Mouse (Mus musculus) heart, embryonic 10.5 days (tissue): Measurements from ENCODE around the gene Adamts7. TPM values are rescaled to one million over a fixed set of nuclear protein-coding genes. Genes with fewer than 3 reads are reported as not detected.

Experiments used
- DNase-seq: peaks from one replicate; pipeline ENCODE4 v3.0.0-alpha.2; 2017; ENCODE audit warnings: low spot score
- H3K27ac ChIP-seq: fragments of 300-500 bp; sonication (generic); 2 replicates; pipeline ENCODE4 v1.5.1; 2016; ENCODE audit warnings: mild to moderate bottlenecking
- H3K27me3 ChIP-seq: fragments of 300-500 bp; sonication (generic); 2 replicates; pipeline ENCODE4 v1.6.1; 2016; ENCODE audit warnings: mild to moderate bottlenecking; ENCODE audit not compliant: poor library complexity, insufficient read depth, severe bottlenecking
- H3K36me3 ChIP-seq: fragments of 300-500 bp; sonication (generic); 2 replicates; pipeline ENCODE4 v1.6.1; 2016; ENCODE audit warnings: mild to moderate bottlenecking, moderate library complexity
- H3K4me1 ChIP-seq: fragments of 300-500 bp; sonication (generic); 2 replicates; pipeline ENCODE4 v1.6.1; 2016; ENCODE audit warnings: mild to moderate bottlenecking
- H3K4me3 ChIP-seq: fragments of 300-500 bp; sonication (generic); 2 replicates; pipeline ENCODE4 v1.5.1; 2016; ENCODE audit warnings: mild to moderate bottlenecking, moderate library complexity
- H3K9me3 ChIP-seq: fragments of 300-500 bp; sonication (generic); 2 replicates; pipeline ENCODE4 v1.6.1; 2016; ENCODE audit warnings: mild to moderate bottlenecking, moderate library complexity
- WGBS: fragments of 180-500 bp; shearing (Covaris S2); methylation state at CpG from one replicate; pipeline ENCODE4 v1.1.7; 2016; 5-methylcytosine and 5-hydroxymethylcytosine counted together
- polyA plus RNA-seq: library from polyadenylated mRNA; unstranded; fragments of >200 nt; fragmentation: Nextera tagmentation; extraction: Ambion mirVana; gene quantifications from 2 replicates; pipeline ENCODE4 v1.2.1, GENCODE M21; 2016

The Adamts7 gene
- polyA plus RNA-seq, 1 experiment from 2014 or later, result 7.0 TPM

DNA sequence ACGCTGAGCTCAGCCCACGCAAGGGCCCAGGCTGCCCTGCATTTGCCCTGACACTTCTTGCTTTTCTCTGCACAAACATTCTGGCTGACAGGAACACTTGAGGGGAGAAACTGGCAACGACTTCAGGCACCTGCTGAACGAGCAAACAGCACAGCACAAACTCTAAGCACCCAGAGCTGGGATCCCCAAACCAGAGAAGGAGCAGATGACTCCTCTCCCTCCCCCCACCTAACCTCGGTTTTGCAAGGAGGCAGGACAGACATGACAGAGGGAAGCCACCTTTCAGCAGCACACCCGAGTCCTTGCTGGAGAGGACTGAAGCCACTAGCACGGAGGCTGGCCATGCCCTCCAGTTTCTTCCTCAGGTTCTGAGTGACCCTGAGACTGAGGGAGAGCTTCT, 84.4 kb downstream of the Adamts7 start:
- 56% methylated on average over 7 of the region's 7 CpGs for WGBS
- no peaks in the 10 kb centered on the region for H3K27me3 ChIP-seq
- no peak overlapping the region for H3K4me3 ChIP-seq
- peak overlapping the region; percentile 69; the same call in 1 of the 2 replicates for H3K27ac ChIP-seq
- no peak for DNase-seq
- H3K9me3 ChIP-seq, result no peaks in the 10 kb centered on the region
- peaks cover 70% of the 10 kb centered on the region for H3K4me1 ChIP-seq
- H3K36me3 ChIP-seq, result peaks cover 8% of the 10 kb centered on the region; the same call in 1 of the 2 replicates

- Histone ChIP-seq H3K27ac (peak overlapping the region; percentile 83), H3K9me3 (no peaks in the 10 kb centered on the region), H3K4me1 (peaks cover 67% of the 10 kb centered on the region), H3K36me3 (peaks cover 8% of the 10 kb centered on the region; the same call in 1 of the 2 replicates), H3K4me3 (no peak overlapping the region), H3K27me3 (no peaks in the 10 kb centered on the region)
- WGBS, result 71% methylated on average over 7 of the region's 7 CpGs
- DNase-seq, result no peak
These were observed 85.5 kb downstream of the Adamts7 start for GRCm38 (mm10) chr9:90248326-90248725.

DNA sequence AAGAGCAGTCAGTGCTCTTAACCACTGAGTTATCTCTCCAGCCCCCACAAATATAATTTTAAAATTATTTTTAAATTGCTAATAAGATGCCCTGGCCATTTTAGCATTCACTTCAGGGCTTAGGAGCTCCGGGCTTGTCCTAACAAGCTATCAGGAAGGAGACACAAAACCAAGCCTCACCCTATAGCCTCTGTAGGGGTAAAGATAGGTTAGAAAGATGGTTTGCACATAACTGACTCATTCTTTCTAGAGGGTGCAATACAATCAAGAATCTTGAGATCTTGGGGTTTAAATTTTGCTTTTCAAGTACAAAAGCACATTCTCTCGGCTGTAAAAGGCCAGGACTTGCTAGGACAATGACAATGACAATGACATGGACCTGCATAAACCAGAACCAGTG, 86.2 kb downstream of the Adamts7 start:
- 86% methylated on average over 2 of the region's 2 CpGs for WGBS
- no peak overlapping the region for H3K4me3 ChIP-seq
- H3K4me1 ChIP-seq, result peaks cover 67% of the 10 kb centered on the region
- no peaks in the 10 kb centered on the region for H3K27me3 ChIP-seq
- DNase-seq, result no peak
- peaks cover 8% of the 10 kb centered on the region; the same call in 1 of the 2 replicates for H3K36me3 ChIP-seq
- H3K27ac ChIP-seq, result peak overlapping the region; percentile 78; the same call in 1 of the 2 replicates
- H3K9me3 ChIP-seq, result no peaks in the 10 kb centered on the region

GRCm38 (mm10) chr9:90250141-90250775, 87.4 kb downstream of the Adamts7 start:
- Histone ChIP-seq H3K4me1 (peaks cover 55% of the 10 kb centered on the region), H3K4me3 (no peak overlapping the region), H3K27ac (peak overlapping the region; percentile 78), H3K27me3 (no peaks in the 10 kb centered on the region), H3K9me3 (no peaks in the 10 kb centered on the region), H3K36me3 (peaks cover 8% of the 10 kb centered on the region; the same call in 1 of the 2 replicates)
- peak; percentile 87 for DNase-seq
- WGBS, result 37% methylated on average over 5 of the region's 5 CpGs

GRCm38 (mm10) chr9:90250964-90251750, 88.3 kb downstream of the Adamts7 start:
- peaks cover 8% of the 10 kb centered on the region; the same call in 1 of the 2 replicates for H3K36me3 ChIP-seq
- 81% methylated on average over 13 of the region's 13 CpGs for WGBS
- H3K4me1 ChIP-seq, result peaks cover 57% of the 10 kb centered on the region
- H3K9me3 ChIP-seq, result no peaks in the 10 kb centered on the region
- H3K27me3 ChIP-seq, result no peaks in the 10 kb centered on the region
- H3K27ac ChIP-seq, result peak overlapping the region; percentile 56; the same call in 1 of the 2 replicates
- DNase-seq, result no peak
- H3K4me3 ChIP-seq, result no peak overlapping the region

DNA sequence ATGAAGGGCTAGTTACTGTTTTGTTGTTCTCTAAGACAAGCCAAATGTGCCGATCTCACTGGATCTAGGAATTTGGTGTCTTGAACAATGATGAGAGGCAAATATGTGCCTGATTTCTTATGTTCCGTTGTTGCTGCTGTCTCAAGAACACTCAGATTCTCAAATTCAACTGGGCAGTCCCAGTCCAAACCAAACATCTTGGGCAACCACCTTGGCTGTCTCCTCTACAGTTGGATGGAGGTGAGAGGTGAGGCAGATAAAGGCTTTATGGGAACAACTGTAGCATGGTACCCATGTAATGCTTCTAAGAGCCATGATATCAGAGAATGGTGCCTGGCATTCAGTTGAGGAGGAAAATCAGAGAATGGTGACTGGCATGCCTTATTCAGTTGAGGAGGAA, 90.3 kb downstream of the Adamts7 start:
- Histone ChIP-seq H3K4me3 (no peak overlapping the region), H3K27ac (no peak overlapping the region), H3K4me1 (peaks cover 58% of the 10 kb centered on the region), H3K27me3 (no peaks in the 10 kb centered on the region), H3K9me3 (no peaks in the 10 kb centered on the region), H3K36me3 (no peaks in the 10 kb centered on the region; the same call in 1 of the 2 replicates)
- WGBS, result 93% methylated on average over 2 of the region's 2 CpGs
- no peak for DNase-seq

DNA sequence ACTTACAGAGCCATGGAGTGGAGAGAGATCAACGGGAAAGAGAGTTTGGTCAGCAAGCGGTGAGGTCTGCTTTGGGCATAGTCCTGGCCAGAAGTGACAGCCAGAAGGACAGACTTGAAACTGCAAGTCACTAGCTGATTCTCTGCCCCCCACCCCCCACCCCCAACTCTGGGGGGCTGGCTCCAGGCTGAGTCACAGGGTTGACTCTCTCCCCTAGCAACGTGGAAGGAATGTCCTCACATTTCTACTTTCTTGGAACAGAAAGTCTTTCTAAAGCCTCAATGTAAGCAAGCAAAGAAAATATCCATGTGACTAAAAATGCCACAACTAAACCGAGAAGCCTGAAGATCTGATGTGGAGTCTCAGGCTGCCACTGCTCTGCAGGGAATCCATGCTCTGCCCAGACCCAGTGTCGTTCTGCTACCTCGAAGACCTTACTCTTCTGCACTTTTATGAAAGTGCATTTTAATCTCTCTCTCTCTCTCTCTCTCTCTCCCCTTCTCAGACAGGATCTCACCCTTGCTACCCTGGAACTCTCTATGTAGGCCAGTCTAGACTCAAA, 93.1 kb downstream of the Adamts7 start:
- Histone ChIP-seq H3K4me3 (no peak overlapping the region), H3K27ac (peak overlapping the region; percentile 56; the same call in 1 of the 2 replicates), H3K4me1 (peaks cover 53% of the 10 kb centered on the region), H3K36me3 (no peaks in the 10 kb centered on the region; the same call in 1 of the 2 replicates), H3K9me3 (no peaks in the 10 kb centered on the region), H3K27me3 (no peaks in the 10 kb centered on the region)
- 38% methylated on average over 6 of the region's 6 CpGs for WGBS
- DNase-seq, result no peak

- H3K36me3 ChIP-seq, result no peaks in the 10 kb centered on the region
- H3K9me3 ChIP-seq, result no peaks in the 10 kb centered on the region
- H3K27me3 ChIP-seq, result no peaks in the 10 kb centered on the region
- peaks cover 55% of the 10 kb centered on the region for H3K4me1 ChIP-seq
- WGBS, result 63% methylated on average over 7 of the region's 7 CpGs
- peak overlapping the region; percentile 75; the same call in 1 of the 2 replicates for H3K27ac ChIP-seq
- no peak overlapping the region for H3K4me3 ChIP-seq
- no peak for DNase-seq
These were observed 94.4 kb downstream of the Adamts7 start for GRCm38 (mm10) chr9:90257220-90257619.

Other genes with a start within 250 kb of the Adamts7 start
- gene Ctsh, start 108.9 kb upstream of the Adamts7 start, polyA plus RNA-seq, result 19.3 and 26.4 TPM in 2 replicates
- gene Morf4l1, start 48.3 kb upstream of the Adamts7 start, polyA plus RNA-seq, result 430 and 475 TPM in 2 replicates
- gene Tbc1d2b, start 107.7 kb downstream of the Adamts7 start, polyA plus RNA-seq, result 7.2 and 8.0 TPM in 2 replicates